Mouse (Mus musculus): ENCODE data around the gene Tex46. TPM values are rescaled to one million over a fixed set of nuclear protein-coding genes. Genes with fewer than 3 reads are reported as not detected.

Tex46 gene
- total RNA-seq, 2 experiments from 2014 or later: not detected

- DNase-seq (ENCODE audit: extremely low spot score in 1 of 2, low spot score in 2 of 2): no peak
- intact Hi-C loops (cut with DNase I): loop anchor here (2.0 to 10.0 kb wide), 2 partner anchors 167 to 357 kb away; no protein-coding TSS in a partner anchor
Observed at GRCm38 (mm10) chr4:136621956-136622355, 11.7 kb downstream of the Tex46 start.

GRCm38 (mm10) chr4:136622388-136622787 lies 12.2 kb downstream of the Tex46 start, which contains the start of gene Lactbl1:
Gene Lactbl1, plus strand, starts transcription at chr4:136622621.
- DNase-seq (ENCODE audit: extremely low spot score in 1 of 2, low spot score in 2 of 2): no peak
- intact Hi-C loops (cut with DNase I): loop anchor here (10.0 kb wide), 1 partner anchor 358 kb away; no protein-coding TSS in a partner anchor

GRCm38 (mm10) chr4:136626590-136626989 lies 16.4 kb downstream of the Tex46 start:
- intact Hi-C loops (cut with DNase I): loop anchor here (10.0 kb wide), 1 partner anchor 362 kb away; no protein-coding TSS in a partner anchor
- DNase-seq (ENCODE audit: extremely low spot score in 1 of 2, low spot score in 2 of 2): no peak

- intact Hi-C loops (cut with DNase I): no loop called here
- DNase-seq (ENCODE audit: extremely low spot score in 1 of 2, low spot score in 2 of 2): peak; percentile 54 to 85
Observed at GRCm38 (mm10) chr4:136631237-136631994, 21.2 kb downstream of the Tex46 start.

- DNase-seq (ENCODE audit: extremely low spot score in 1 of 2, low spot score in 2 of 2): no peak
- intact Hi-C loops (cut with DNase I): no loop called here
Observed at GRCm38 (mm10) chr4:136635995-136636394, 25.8 kb downstream of the Tex46 start.

- intact Hi-C loops (cut with DNase I): no loop called here
Observed at GRCm38 (mm10) chr4:136636511-136636910, 26.3 kb downstream of the Tex46 start.

GRCm38 (mm10) chr4:136636983-136637562 lies 26.8 kb downstream of the Tex46 start:
- intact Hi-C loops (cut with DNase I): no loop called here

More at GRCm38 (mm10) chr4:136636511-136636910, 26.3 kb downstream of the Tex46 start:
- DNase-seq (ENCODE audit: extremely low spot score in 1 of 2, low spot score in 2 of 2): no peak

GRCm38 (mm10) chr4:136637563-136638229 lies 27.5 kb downstream of the Tex46 start:
- peak; percentile 68 to 86 for DNase-seq (ENCODE audit: extremely low spot score in 1 of 2, low spot score in 2 of 2)
- intact Hi-C loops (cut with DNase I): no loop called here

More at GRCm38 (mm10) chr4:136636983-136637562, 26.8 kb downstream of the Tex46 start:
- no peak for DNase-seq (ENCODE audit: extremely low spot score in 1 of 2, low spot score in 2 of 2)

- DNase-seq (ENCODE audit: extremely low spot score in 1 of 2, low spot score in 2 of 2): no peak
- intact Hi-C loops (cut with DNase I): no loop called here
Observed at GRCm38 (mm10) chr4:136638230-136638750, 28.1 kb downstream of the Tex46 start.

GRCm38 (mm10) chr4:136638890-136639289 lies 28.7 kb downstream of the Tex46 start:
- no peak for DNase-seq (ENCODE audit: extremely low spot score in 1 of 2, low spot score in 2 of 2)
- intact Hi-C loops (cut with DNase I): no loop called here

GRCm38 (mm10) chr4:136648922-136649479 lies 38.8 kb downstream of the Tex46 start:
- intact Hi-C loops (cut with DNase I): loop anchor here (1.0 to 10.0 kb wide), 3 partner anchors 228 to 416 kb away; no protein-coding TSS in a partner anchor
- peak; percentile 78 to 86 for DNase-seq (ENCODE audit: extremely low spot score in 1 of 2, low spot score in 2 of 2)

GRCm38 (mm10) chr4:136649480-136650196 lies 39.4 kb downstream of the Tex46 start:
- intact Hi-C loops (cut with DNase I): loop anchor here (1.0 to 10.0 kb wide), 3 partner anchors 228 to 415 kb away; no protein-coding TSS in a partner anchor
- peak; percentile 25 to 57 for DNase-seq (ENCODE audit: extremely low spot score in 1 of 2, low spot score in 2 of 2)

GRCm38 (mm10) chr4:136650261-136650660 lies 40.0 kb downstream of the Tex46 start:
- DNase-seq (ENCODE audit: extremely low spot score in 1 of 2, low spot score in 2 of 2): no peak
- intact Hi-C loops (cut with DNase I): no loop called here

- DNase-seq (ENCODE audit: extremely low spot score in 1 of 2, low spot score in 2 of 2): peak in 1 of 2 experiments; percentile 55
- intact Hi-C loops (cut with DNase I): no loop called here
Observed at GRCm38 (mm10) chr4:136651357-136651811, 41.1 kb downstream of the Tex46 start.

GRCm38 (mm10) chr4:136651882-136652527 lies 41.8 kb downstream of the Tex46 start:
- intact Hi-C loops (cut with DNase I): no loop called here
- peak; percentile 46 to 65 for DNase-seq (ENCODE audit: extremely low spot score in 1 of 2, low spot score in 2 of 2)

- DNase-seq (ENCODE audit: extremely low spot score in 1 of 2, low spot score in 2 of 2): peak in 1 of 2 experiments; percentile 22
- intact Hi-C loops (cut with DNase I): no loop called here
Observed at GRCm38 (mm10) chr4:136652528-136652910, 42.3 kb downstream of the Tex46 start.

- intact Hi-C loops (cut with DNase I): no loop called here
- no peak for DNase-seq (ENCODE audit: extremely low spot score in 1 of 2, low spot score in 2 of 2)
Observed at GRCm38 (mm10) chr4:136653019-136653418, 42.8 kb downstream of the Tex46 start.
